15 mouse cellular contexts compared by ENCODE assay signal in genomic region chr9:26990181-26990580, GRCm38 (mm10).
"Had no signal": no experiment of that assay in that cellular context is flagged by ENCODE, and none has a peak within 500 bp of the region (broad histone marks: within the 10 kb centered on the region; RNA-seq: fewer than 3 reads in every experiment).

No protein-coding gene starts in this region.

- H3K27ac ChIP-seq: neural tube, embryonic 13.5 days; neural tube, embryonic 15.5 days; stomach, embryonic 15.5 days; stomach, postnatal 0 days had no signal

- H3K9ac ChIP-seq: neural tube, embryonic 13.5 days; neural tube, embryonic 15.5 days; stomach, embryonic 15.5 days had no signal

- H3K4me3 ChIP-seq: neural tube, embryonic 13.5 days; neural tube, embryonic 15.5 days; stomach, embryonic 15.5 days had no signal

- H3K4me1 ChIP-seq: neural tube, embryonic 13.5 days; neural tube, embryonic 15.5 days; stomach, embryonic 15.5 days had no signal

- H3K4me2 ChIP-seq: neural tube, embryonic 13.5 days; neural tube, embryonic 15.5 days; stomach, embryonic 15.5 days had no signal

- H3K9me3 ChIP-seq: neural tube, embryonic 13.5 days; neural tube, embryonic 15.5 days; stomach, embryonic 15.5 days had no signal

- H3K27me3 ChIP-seq: neural tube, embryonic 13.5 days; neural tube, embryonic 15.5 days; stomach, embryonic 15.5 days had no signal

- DNase-seq: retina, postnatal 1 day; right cerebral cortex, adult 18-20 months; right cerebral cortex, postnatal 14 days; right cerebral cortex, postnatal 25 days; right cerebral cortex, postnatal 4 days; spleen, adult 18-20 months; thymus, adult 18-20 months; thymus, adult 2 months; thymus, postnatal 14 days; thymus, postnatal 25 days; thymus, postnatal 36 days had no signal
